18 mouse cellular contexts compared by ENCODE assay signal in genomic region chr11:87238891-87239530, GRCm38 (mm10).
DNase-seq lines count a peak whose midpoint lies in the region; ATAC-seq and TF ChIP-seq lines count a peak whose summit lies in the region.
"Had no signal": no experiment of that assay in that cellular context is flagged by ENCODE, and none has a peak within 500 bp of the region (broad histone marks: within the 10 kb centered on the region; RNA-seq: fewer than 3 reads in every experiment).

No protein-coding gene starts in this region.

- no peak overlapping the region for H3K4me3 ChIP-seq in heart, embryonic 12.5 days
- H3K4me3 ChIP-seq in heart, adult 2 months, result no peak overlapping the region
- no peak overlapping the region for H3K4me3 ChIP-seq in layer of hippocampus, adult 2 months
- H3K4me3 ChIP-seq: forebrain, embryonic 10.5 days; limb, embryonic 10.5 days; neural tube, embryonic 13.5 days had no signal

- intact Hi-C loops in heart, adult 2 months (cut with DNase I), result no loop called here

- H3K36me3 ChIP-seq in heart, embryonic 12.5 days, result 0 out of 2 replicates have a peak, but pooled peaks cover 2% of the 10 kb centered on the region
- peaks cover 3% of the 10 kb centered on the region for H3K36me3 ChIP-seq in heart, adult 2 months (ENCODE audit: control insufficient read depth, insufficient read depth, low read length)

- H3K27me3 ChIP-seq in heart, embryonic 12.5 days (replicated peaks), result no peaks in the 10 kb centered on the region
- H3K27me3 ChIP-seq in heart, adult 2 months (ENCODE audit: control insufficient read depth, insufficient read depth, low read length), result no peaks in the 10 kb centered on the region
- H3K27me3 ChIP-seq: neural tube, embryonic 13.5 days had no signal

- no peak overlapping the region for H3K4me2 ChIP-seq in heart, embryonic 12.5 days
- H3K4me2 ChIP-seq: neural tube, embryonic 13.5 days had no signal

- no peak for TF ChIP-seq CTCF in heart, adult 2 months (IDR thresholded peaks at IDR 0.05)
- TF ChIP-seq CTCF in layer of hippocampus, adult 2 months (conservative IDR thresholded peaks at IDR 0.05), result no peak

- TF ChIP-seq POLR2A in heart, adult 2 months (IDR thresholded peaks at IDR 0.05; ENCODE audit: insufficient read depth, low read depth, low read length), result no peak

- H3K9me3 ChIP-seq in heart, embryonic 12.5 days (replicated peaks), result no peaks in the 10 kb centered on the region
- H3K9me3 ChIP-seq: forebrain, embryonic 10.5 days; limb, embryonic 10.5 days; neural tube, embryonic 13.5 days had no signal

- TF ChIP-seq EP300 in heart, adult 2 months (IDR thresholded peaks at IDR 0.05; ENCODE audit: insufficient read depth, low read depth, low read length), result no peak

- H3K4me1 ChIP-seq in heart, embryonic 12.5 days (replicated peaks), result peaks cover 36% of the 10 kb centered on the region
- H3K4me1 ChIP-seq in heart, adult 2 months (ENCODE audit: control insufficient read depth, insufficient read depth, low read length), result peaks cover 2% of the 10 kb centered on the region; the same call in 1 of the 2 replicates
- H3K4me1 ChIP-seq: limb, embryonic 10.5 days; neural tube, embryonic 13.5 days had no signal

- peak overlapping the region; percentile 71 for H3K27ac ChIP-seq in heart, embryonic 12.5 days (ENCODE audit: poor library complexity, severe bottlenecking)
- H3K27ac ChIP-seq in heart, adult 2 months, result no peak overlapping the region
- H3K27ac ChIP-seq in layer of hippocampus, adult 2 months, result peak overlapping the region; percentile 88
- H3K27ac ChIP-seq: forebrain, embryonic 10.5 days; limb, embryonic 10.5 days; neural tube, embryonic 13.5 days had no signal

- 77% methylated on average over 7 of the region's 7 CpGs for WGBS in heart, embryonic 12.5 days
- WGBS in heart, adult 2 months, result 58% methylated on average over 7 of the region's 7 CpGs

- no peaks in the 10 kb centered on the region for H3K79me2 ChIP-seq in heart, adult 2 months (replicated peaks; ENCODE audit: control insufficient read depth, insufficient read depth, low read length)

- H3K9ac ChIP-seq in heart, embryonic 12.5 days, result no peak overlapping the region
- H3K9ac ChIP-seq in heart, adult 2 months (ENCODE audit: low read depth, low read length), result no peak overlapping the region
- H3K9ac ChIP-seq: liver, postnatal 0 days; neural tube, embryonic 13.5 days had no signal

- no peak for ATAC-seq in heart, embryonic 12.5 days (ENCODE audit: insufficient number of reproducible peaks, low FRiP score)
- ATAC-seq in megakaryocyte-erythroid progenitor cell, adult 5-6 weeks (replicated peaks; ENCODE audit: low FRiP score, low TSS enrichment, poor library complexity, severe bottlenecking), result no peak
- ATAC-seq: liver, postnatal 0 days had no signal

- DNase-seq in heart, adult 2 months, result no peak
- peak; percentile 40 to 43 for DNase-seq in layer of hippocampus, adult 2 months (ENCODE audit: low spot score in 2 of 2)
- DNase-seq in layer of hippocampus, postnatal 25 days (ENCODE audit: extremely low spot score in 1 of 2, low spot score in 1 of 2), result no peak
- DNase-seq in right cerebral cortex, postnatal 10 days (ENCODE audit: low spot score in 2 of 2), result peak; percentile 56 to 76
- no peak for DNase-seq in right cerebral cortex, postnatal 4 days
- DNase-seq: cerebellum, adult 2 months; cerebellum, postnatal 36 days; gastrocnemius, postnatal 14 days; kidney, adult 11 months; liver, postnatal 0 days; lung, postnatal 14 days; midbrain, embryonic 14.5 days; thymus, postnatal 36 days had no signal

Comparison
In these comparisons a context has a peak if more than half of its experiments do, and no peak if none do; other contexts are left out.
1. DNase-seq: peak in layer of hippocampus, adult 2 months (2 of 2) and right cerebral cortex, postnatal 10 days (2 of 2); none in heart, adult 2 months (0 of 2), layer of hippocampus, postnatal 25 days (0 of 2) and right cerebral cortex, postnatal 4 days (single experiment).